In the genomic region with DNA sequence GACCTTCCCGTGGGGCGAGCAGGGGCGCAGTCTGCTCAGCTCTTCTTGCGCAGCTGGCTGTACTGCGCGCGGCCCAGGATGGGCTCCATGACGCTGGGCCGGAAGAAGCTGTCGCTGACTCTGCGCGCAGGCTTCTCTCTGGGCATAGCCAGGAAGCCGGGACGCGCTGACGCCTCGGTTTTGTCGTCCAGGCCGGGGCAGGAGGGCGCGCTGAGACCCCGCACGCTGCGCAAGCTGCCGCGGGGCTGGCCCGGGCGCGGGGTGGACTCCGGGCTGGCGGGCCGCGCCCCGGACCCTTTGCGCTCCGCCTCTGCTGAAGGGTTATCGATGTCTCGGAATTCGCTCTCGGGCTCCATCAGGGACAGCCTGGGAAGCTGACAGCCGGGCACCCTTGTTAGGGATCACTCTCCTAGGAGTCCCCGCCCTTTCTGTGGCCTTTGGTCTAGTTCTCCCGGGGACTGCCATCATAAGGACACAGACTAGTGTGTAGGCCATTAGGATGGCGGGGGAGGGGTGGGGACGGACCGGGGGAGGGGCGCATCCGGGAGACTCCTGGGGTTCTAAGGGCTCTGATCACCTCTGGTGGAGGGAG, we compare ENCODE assay signal across 1 mouse cellular context.
TF ChIP-seq lines count a peak whose summit lies in the region.

No protein-coding gene starts in this region.

TF ChIP-seq in ES-E14, 5 proteins besides CTCF, POLR2A, EP300 and RAD21 (continued from another document):
- TF ChIP-seq HCFC1 (IDR thresholded peaks at IDR 0.05; ENCODE audit: borderline replicate concordance, insufficient read depth, low read length) (no peak), CHD2 (IDR thresholded peaks at IDR 0.05; ENCODE audit: low read depth, low read length) (no peak)
